Mouse (Mus musculus) E14TG2a.4 (cell line): ENCODE results near the gene Setdb1.

ENCODE experiments used
- H3K27me3 ChIP-seq: 2 replicates; pipeline ENCODE4 v1.6.1; 2014; ENCODE audit warnings: low read length, control low read depth; ENCODE audit not compliant: insufficient read depth
- H3K36me3 ChIP-seq: 2 replicates; pipeline ENCODE4 v1.6.1; 2014; ENCODE audit warnings: low read length, control low read depth; ENCODE audit not compliant: insufficient read depth
- H3K4me1 ChIP-seq: replicated peaks from 2 replicates; pipeline ENCODE4 v1.6.1; 2014; ENCODE audit warnings: low read depth, low read length, control low read depth
- H3K4me3 ChIP-seq: replicated peaks from 2 replicates; pipeline ENCODE4 v1.5.1; 2014; ENCODE audit warnings: mild to moderate bottlenecking, low read length
- H3K9me3 ChIP-seq: 2 replicates; pipeline ENCODE4 v1.6.1; 2014; ENCODE audit warnings: low read length, control low read depth
- CTCF ChIP-seq: conservative IDR thresholded peaks from 2 replicates; pipeline ENCODE4 v1.5.1; 2014; ENCODE audit warnings: low read length
- NANOG ChIP-seq: IDR thresholded peaks from 2 replicates; pipeline ENCODE4 v1.6.1; 2014; ENCODE audit warnings: borderline replicate concordance, low read length, mixed read lengths
- POU5F1 ChIP-seq: IDR thresholded peaks from 2 replicates; pipeline ENCODE4 v1.6.1; 2014; ENCODE audit warnings: low read length, borderline replicate concordance

Gene Setdb1

GRCm38 (mm10) chr3:95298018-95298417 lies 59.0 kb downstream of the Setdb1 start:
- H3K9me3 ChIP-seq = no peaks in the 10 kb centered on the region
- H3K27me3 ChIP-seq = no peaks in the 10 kb centered on the region
- TF ChIP-seq NANOG (no peak), CTCF (no peak), POU5F1 (no peak)
- peaks cover 57% of the 10 kb centered on the region for H3K4me1 ChIP-seq
- H3K36me3 ChIP-seq = peaks cover 54% of the 10 kb centered on the region
- H3K4me3 ChIP-seq = no peak overlapping the region

- no peaks in the 10 kb centered on the region for H3K27me3 ChIP-seq
- H3K4me3 ChIP-seq = no peak overlapping the region
- peaks cover 74% of the 10 kb centered on the region for H3K36me3 ChIP-seq
- H3K4me1 ChIP-seq = peaks cover 76% of the 10 kb centered on the region
- H3K9me3 ChIP-seq = no peaks in the 10 kb centered on the region
- TF ChIP-seq CTCF = peak; percentile 75
- TF ChIP-seq POU5F1 = no peak
- TF ChIP-seq NANOG = no peak
These were observed 60.9 kb downstream of the Setdb1 start for GRCm38 (mm10) chr3:95296103-95296469.

GRCm38 (mm10) chr3:95295321-95296102 lies 61.5 kb downstream of the Setdb1 start:
- Histone ChIP-seq H3K9me3 (no peaks in the 10 kb centered on the region), H3K36me3 (peaks cover 79% of the 10 kb centered on the region), H3K4me1 (peaks cover 82% of the 10 kb centered on the region), H3K4me3 (no peak overlapping the region; the same call in 1 of the 2 replicates), H3K27me3 (no peaks in the 10 kb centered on the region)
- no peak for TF ChIP-seq POU5F1

GRCm38 (mm10) chr3:95294718-95295117 lies 62.3 kb downstream of the Setdb1 start:
- H3K27me3 ChIP-seq = no peaks in the 10 kb centered on the region
- peaks cover 87% of the 10 kb centered on the region for H3K4me1 ChIP-seq
- H3K4me3 ChIP-seq = no peak overlapping the region; the same call in 1 of the 2 replicates
- TF ChIP-seq NANOG (no peak), CTCF (no peak), POU5F1 (no peak)
- H3K9me3 ChIP-seq = no peaks in the 10 kb centered on the region
- peaks cover 87% of the 10 kb centered on the region for H3K36me3 ChIP-seq

- Histone ChIP-seq H3K4me1 (peaks cover 89% of the 10 kb centered on the region), H3K27me3 (no peaks in the 10 kb centered on the region), H3K36me3 (peaks cover 91% of the 10 kb centered on the region), H3K9me3 (no peaks in the 10 kb centered on the region), H3K4me3 (no peak overlapping the region; the same call in 1 of the 2 replicates)
- TF ChIP-seq NANOG (no peak), CTCF (no peak), POU5F1 (no peak)
These were observed 62.7 kb downstream of the Setdb1 start for GRCm38 (mm10) chr3:95294316-95294715.

GRCm38 (mm10) chr3:95293537-95293936 lies 63.5 kb downstream of the Setdb1 start:
- no peaks in the 10 kb centered on the region for H3K27me3 ChIP-seq
- H3K9me3 ChIP-seq = no peaks in the 10 kb centered on the region
- TF ChIP-seq POU5F1 = no peak
- no peak for TF ChIP-seq NANOG
- TF ChIP-seq CTCF = no peak
- 0 out of 2 replicates have a peak overlapping the region, but pooled peaks have one; percentile 13 for H3K4me3 ChIP-seq
- H3K36me3 ChIP-seq = peaks cover 99% of the 10 kb centered on the region
- H3K4me1 ChIP-seq = peaks cover 93% of the 10 kb centered on the region

GRCm38 (mm10) chr3:95292899-95293298 lies 64.1 kb downstream of the Setdb1 start:
- Histone ChIP-seq H3K4me1 (peaks cover 96% of the 10 kb centered on the region), H3K36me3 (peaks cover 100% of the 10 kb centered on the region), H3K27me3 (no peaks in the 10 kb centered on the region), H3K9me3 (no peaks in the 10 kb centered on the region), H3K4me3 (no peak overlapping the region)
- TF ChIP-seq CTCF (no peak), POU5F1 (no peak), NANOG (no peak)

- no peaks in the 10 kb centered on the region for H3K27me3 ChIP-seq
- H3K4me1 ChIP-seq = peaks cover 96% of the 10 kb centered on the region
- TF ChIP-seq NANOG (no peak), POU5F1 (no peak), CTCF (no peak)
- peak overlapping the region; percentile 13; the same call in 1 of the 2 replicates for H3K4me3 ChIP-seq
- H3K36me3 ChIP-seq = peaks cover 96% of the 10 kb centered on the region
- H3K9me3 ChIP-seq = no peaks in the 10 kb centered on the region
These were observed 66.0 kb downstream of the Setdb1 start for GRCm38 (mm10) chr3:95291041-95291440.

- Histone ChIP-seq H3K27me3 (no peaks in the 10 kb centered on the region), H3K4me1 (peaks cover 96% of the 10 kb centered on the region), H3K36me3 (peaks cover 87% of the 10 kb centered on the region), H3K9me3 (no peaks in the 10 kb centered on the region), H3K4me3 (peak overlapping the region; percentile 39)
- TF ChIP-seq POU5F1 (no peak), NANOG (no peak), CTCF (no peak)
These were observed 66.8 kb downstream of the Setdb1 start for GRCm38 (mm10) chr3:95290156-95290555.
